Mouse (Mus musculus): Measurements from ENCODE around the gene Sec14l1.

DNA sequence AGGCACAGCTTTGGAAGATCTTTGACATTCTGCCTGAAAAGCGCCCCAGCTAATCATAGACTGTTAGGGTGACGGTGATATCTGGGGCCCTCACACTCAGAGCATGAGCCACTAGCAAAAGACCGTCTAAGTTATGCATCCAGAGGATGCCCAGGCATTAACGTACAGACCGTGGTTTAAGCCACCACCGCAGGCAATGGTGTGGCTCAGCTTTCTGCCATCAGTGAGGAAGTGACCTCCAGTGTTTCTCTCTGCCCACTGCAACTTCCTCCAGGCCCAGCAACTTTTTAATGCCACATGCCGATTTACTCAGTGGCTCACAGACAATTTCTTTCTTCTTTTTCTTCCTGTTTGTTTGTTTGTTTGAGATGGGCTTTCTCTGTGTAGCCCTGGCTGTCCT is 81.7 kb downstream of the Sec14l1 start:
- TF ChIP-seq CTCF (IDR thresholded peaks at IDR 0.05; ENCODE audit: low read depth) (no peak), EP300 (IDR thresholded peaks at IDR 0.05; ENCODE audit: low read depth) (no peak)
